Mouse (Mus musculus) cerebellum, adult 2 months (tissue): ENCODE data around the gene Zfp131.
"Not testable (repeated sequence)": the region's sequence is repeated elsewhere in the genome, so short reads cannot be mapped to it uniquely, and the experiment has no call there.

Source experiments
- CTCF ChIP-seq: fragments of 200-500 bp; IDR thresholded peaks from 2 replicates; pipeline ENCODE4 v1.5.1; 2011; ENCODE audit warnings: low read depth, mild to moderate bottlenecking, control low read depth, low read length, moderate library complexity, borderline replicate concordance; ENCODE audit not compliant: insufficient read depth
- POLR2A ChIP-seq: fragments of 200-500 bp; IDR thresholded peaks from 2 replicates; pipeline ENCODE4 v1.6.1; 2011; ENCODE audit warnings: low read length, control low read depth, borderline replicate concordance; ENCODE audit not compliant: insufficient read depth

- not testable (repeated sequence) for TF ChIP-seq CTCF, POLR2A
These were observed 44.8 kb upstream of the Zfp131 start, which contains the start of gene D13Ertd608e for GRCm38 (mm10) chr13:119835320-119836056.
